10 mouse cellular contexts compared by ENCODE assay signal in genomic region chr4:152446178-152446577, GRCm38 (mm10). TPM values are rescaled to one million over a fixed set of nuclear protein-coding genes. Genes with fewer than 3 reads are reported as not detected.
DNase-seq lines count a peak whose midpoint lies in the region; ATAC-seq and TF ChIP-seq lines count a peak whose summit lies in the region.
"Had no signal": no experiment of that assay in that cellular context is flagged by ENCODE, and none has a peak within 500 bp of the region (broad histone marks: within the 10 kb centered on the region; RNA-seq: fewer than 3 reads in every experiment).

No protein-coding gene starts in this region.

- H3K9ac ChIP-seq in hindbrain, postnatal 0 days (replicated peaks; ENCODE audit: low read length), result no peak overlapping the region
- no peak overlapping the region for H3K9ac ChIP-seq in hindbrain, embryonic 12.5 days

- WGBS in heart, embryonic 10.5 days, result 71% methylated on average over 10 of the region's 10 CpGs
- 84% methylated on average over 10 of the region's 10 CpGs for WGBS in hindbrain, postnatal 0 days
- WGBS in hindbrain, embryonic 12.5 days, result 85% methylated on average over 10 of the region's 10 CpGs

- no peaks in the 10 kb centered on the region for H3K27me3 ChIP-seq in heart, embryonic 10.5 days (ENCODE audit: insufficient read depth, poor library complexity, severe bottlenecking)
- no peaks in the 10 kb centered on the region for H3K27me3 ChIP-seq in hindbrain, postnatal 0 days (ENCODE audit: insufficient read depth, low read length)
- no peaks in the 10 kb centered on the region for H3K27me3 ChIP-seq in hindbrain, embryonic 12.5 days

- peak; percentile 27 to 42 for DNase-seq in heart, adult 9 months (ENCODE audit: low spot score in 2 of 2)
- no peak for DNase-seq in heart, embryonic 10.5 days (ENCODE audit: low spot score)
- DNase-seq in heart, postnatal 10 days, result peak; percentile 29 to 44
- peak; percentile 79 to 81 for DNase-seq in thymus, postnatal 36 days
- no peak for DNase-seq in hindbrain, postnatal 0 days (ENCODE audit: low spot score)
- DNase-seq in cerebellum, postnatal 10 days, result no peak
- DNase-seq: kidney, postnatal 14 days had no signal

- no peak overlapping the region for H3K4me3 ChIP-seq in heart, embryonic 10.5 days
- H3K4me3 ChIP-seq in hindbrain, postnatal 0 days (ENCODE audit: low read length), result no peak overlapping the region
- H3K4me3 ChIP-seq in hindbrain, embryonic 12.5 days, result no peak overlapping the region

- no peaks in the 10 kb centered on the region for H3K9me3 ChIP-seq in heart, embryonic 10.5 days
- no peaks in the 10 kb centered on the region for H3K9me3 ChIP-seq in hindbrain, postnatal 0 days (ENCODE audit: low read length)
- no peaks in the 10 kb centered on the region for H3K9me3 ChIP-seq in hindbrain, embryonic 12.5 days (replicated peaks)

- ATAC-seq in megakaryocyte progenitor cell, adult 5-6 weeks (replicated peaks; ENCODE audit: poor library complexity), result peak; percentile 59
- ATAC-seq in hindbrain, postnatal 0 days, result no peak
- no peak for ATAC-seq in hindbrain, embryonic 12.5 days (ENCODE audit: low FRiP score)

- H3K36me3 ChIP-seq in heart, embryonic 10.5 days, result no peaks in the 10 kb centered on the region
- H3K36me3 ChIP-seq in hindbrain, postnatal 0 days (ENCODE audit: insufficient read depth, low read length), result no peaks in the 10 kb centered on the region
- H3K36me3 ChIP-seq in hindbrain, embryonic 12.5 days, result no peaks in the 10 kb centered on the region

- H3K4me2 ChIP-seq in hindbrain, postnatal 0 days (ENCODE audit: low read depth, low read length), result no peak overlapping the region
- H3K4me2 ChIP-seq in hindbrain, embryonic 12.5 days (replicated peaks), result no peak overlapping the region
- H3K4me2 ChIP-seq: midbrain, embryonic 11.5 days had no signal

- intact Hi-C loops in heart, postnatal 10 days (cut with DNase I), result no loop called here

- TF ChIP-seq CTCF in hindbrain, postnatal 0 days (IDR thresholded peaks at IDR 0.05; ENCODE audit: low read depth), result no peak

- no peak overlapping the region for H3K27ac ChIP-seq in heart, embryonic 10.5 days
- no peak overlapping the region for H3K27ac ChIP-seq in hindbrain, postnatal 0 days
- no peak overlapping the region for H3K27ac ChIP-seq in hindbrain, embryonic 12.5 days

- peaks cover 6% of the 10 kb centered on the region; the same call in 1 of the 2 replicates for H3K4me1 ChIP-seq in heart, embryonic 10.5 days
- H3K4me1 ChIP-seq in hindbrain, postnatal 0 days (ENCODE audit: insufficient read depth, low read length), result no peaks in the 10 kb centered on the region
- H3K4me1 ChIP-seq in hindbrain, embryonic 12.5 days, result 0 out of 2 replicates have a peak, but pooled peaks cover 4% of the 10 kb centered on the region

RNA-seq across cellular contexts. Expression of gene Nphp4, which starts 30.3 kb away (rescaled TPM):
- 3.2 and 3.7 TPM in 2 replicates for polyA plus RNA-seq in heart, embryonic 10.5 days (2016; fragmentation: Nextera tagmentation; extraction: Ambion mirVana)
- 1 to 10 TPM; 1.3 to 1.4 TPM for total RNA-seq in heart, postnatal 10 days (2021)
- total RNA-seq in megakaryocyte progenitor cell, adult 5-6 weeks (2015), result 0.39 and 0.72 TPM in 2 replicates
- total RNA-seq in megakaryocyte progenitor cell, adult 5-6 weeks (2017), result 0.12 and 0.14 TPM in 2 replicates
- total RNA-seq in hindbrain, postnatal 0 days (2014; rRNA removed), result 8.7 and 10.4 TPM in 2 replicates
- 3.9 and 4.0 TPM in 2 replicates for polyA plus RNA-seq in hindbrain, postnatal 0 days (2015; fragmentation: Nextera tagmentation; extraction: Ambion mirVana)
- 7.5 and 8.9 TPM in 2 replicates for polyA plus RNA-seq in hindbrain, embryonic 12.5 days (2016; fragmentation: Nextera tagmentation; extraction: Ambion mirVana)

RNA-seq across cellular contexts. Expression of gene Kcnab2, which starts 31.5 kb away (rescaled TPM):
- polyA plus RNA-seq in heart, embryonic 10.5 days (2016; fragmentation: Nextera tagmentation; extraction: Ambion mirVana), result 4.2 and 4.8 TPM in 2 replicates
- total RNA-seq in heart, postnatal 10 days (2021), result 1 to 10 TPM; 2.4 to 2.7 TPM
- total RNA-seq in megakaryocyte progenitor cell, adult 5-6 weeks (2015), result 39.8 and 46.3 TPM in 2 replicates
- total RNA-seq in megakaryocyte progenitor cell, adult 5-6 weeks (2017), result 75.2 and 84.8 TPM in 2 replicates
- total RNA-seq in hindbrain, postnatal 0 days (2014; rRNA removed), result 54.0 and 55.6 TPM in 2 replicates
- polyA plus RNA-seq in hindbrain, postnatal 0 days (2015; fragmentation: Nextera tagmentation; extraction: Ambion mirVana), result 30.8 and 33.2 TPM in 2 replicates
- 17.5 and 19.3 TPM in 2 replicates for polyA plus RNA-seq in hindbrain, embryonic 12.5 days (2016; fragmentation: Nextera tagmentation; extraction: Ambion mirVana)

Comparison
In these comparisons a context has a peak if more than half of its experiments do, and no peak if none do; other contexts are left out.
1. DNase-seq: peak in heart, adult 9 months (2 of 2), heart, postnatal 10 days (2 of 2) and thymus, postnatal 36 days (2 of 2); none in heart, embryonic 10.5 days (single experiment), hindbrain, postnatal 0 days (single experiment) and cerebellum, postnatal 10 days (0 of 2).
2. RNA of gene Kcnab2, which starts 31.5 kb away (total RNA-seq): 39.8 to 84.8 TPM in megakaryocyte progenitor cell, adult 5-6 weeks and 54.0 to 55.6 TPM in hindbrain, postnatal 0 days; 2.4 to 2.7 TPM in heart, postnatal 10 days; every median in the first group is over 10 times any median in the second.